Mouse (Mus musculus) ES-Bruce4 (cell line): Measurements from ENCODE around the gene Gdf1.

Experiments used
- EP300 ChIP-seq: IDR thresholded peaks from 2 replicates; pipeline ENCODE4 v1.6.1; 2011; ENCODE audit warnings: low read depth, low read length; ENCODE audit not compliant: insufficient read depth
- POLR2A ChIP-seq: IDR thresholded peaks from one replicate; pipeline ENCODE4 v1.8.1; 2011; ENCODE audit warnings: low read length; ENCODE audit not compliant: insufficient read depth

DNA sequence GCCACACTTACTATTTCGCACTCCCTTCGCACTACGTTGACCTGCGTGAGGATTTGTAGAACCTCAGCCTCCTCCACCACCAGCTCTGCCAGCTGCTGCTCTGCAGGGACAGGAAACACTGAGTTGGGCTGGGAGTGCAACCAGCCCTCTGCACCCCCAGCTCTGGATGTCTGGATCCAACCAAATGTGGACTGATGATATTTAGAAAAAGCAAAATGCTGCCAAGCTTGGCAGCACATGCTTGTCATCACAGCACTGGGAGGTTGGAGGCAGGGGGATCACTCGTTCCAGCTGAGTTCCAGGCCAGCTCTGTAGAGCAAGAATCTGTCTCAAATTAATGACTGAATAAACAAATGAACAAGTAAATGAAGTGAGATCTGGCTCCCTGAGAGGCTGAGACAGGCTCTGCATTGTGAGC, 35.6 kb upstream of the Gdf1 start:
- TF ChIP-seq POLR2A (no peak), EP300 (no peak)
